8 mouse cellular contexts compared by ENCODE assay signal in the genomic region with DNA sequence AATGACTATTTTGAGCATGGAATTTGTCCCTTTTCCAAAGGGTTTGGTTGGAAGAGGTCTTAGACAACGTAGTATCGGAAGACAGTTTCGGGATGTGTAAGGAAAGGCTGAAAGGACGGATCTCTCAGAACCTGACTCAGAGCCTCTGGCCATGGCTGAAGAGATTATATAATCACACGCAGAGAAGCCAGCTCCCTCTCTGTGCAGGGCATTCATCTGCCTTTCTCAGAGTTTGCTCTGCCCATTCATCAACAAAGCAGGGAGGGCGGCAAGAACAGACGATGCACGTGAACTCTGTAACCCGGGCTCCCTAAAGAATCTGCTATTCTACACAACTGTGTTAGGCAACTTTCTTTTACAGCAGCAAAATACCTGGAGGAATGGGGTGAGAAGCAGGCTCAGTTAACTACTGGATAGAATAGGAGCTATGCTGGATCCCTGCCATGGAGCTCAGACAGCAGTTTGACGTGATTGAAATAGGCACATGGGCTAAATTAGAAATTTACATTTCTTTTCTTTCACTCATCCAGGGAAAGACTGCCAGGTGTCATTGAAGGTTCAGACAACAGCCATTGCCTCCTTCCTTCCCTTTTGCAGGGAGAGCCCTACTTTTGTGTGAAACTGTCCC. TPM values are rescaled to one million over a fixed set of nuclear protein-coding genes. Genes with fewer than 3 reads are reported as not detected.
DNase-seq lines count a peak whose midpoint lies in the region; ATAC-seq lines count a peak whose summit lies in the region.

No protein-coding gene starts in this region.

- H3K9ac ChIP-seq in heart, embryonic 16.5 days (ENCODE audit: low read length), result peak overlapping the region; percentile 61
- H3K9ac ChIP-seq in hindbrain, embryonic 11.5 days (ENCODE audit: low read depth, low read length), result peak overlapping the region; percentile 47
- H3K9ac ChIP-seq in midbrain, embryonic 16.5 days (ENCODE audit: low read depth, low read length), result peak overlapping the region; percentile 55

- peak overlapping the region; percentile 47; the same call in 1 of the 2 replicates for H3K4me3 ChIP-seq in heart, embryonic 16.5 days (ENCODE audit: low read length)
- peak overlapping the region; percentile 4 for H3K4me3 ChIP-seq in hindbrain, embryonic 11.5 days (ENCODE audit: low read depth, low read length)
- peak overlapping the region; percentile 37 for H3K4me3 ChIP-seq in midbrain, embryonic 16.5 days (ENCODE audit: low read depth, low read length)

- ATAC-seq in heart, embryonic 16.5 days (replicated peaks; ENCODE audit: extremely low read depth, insufficient read depth, low FRiP score), result no peak
- peak; percentile 14; the same call in 1 of the 2 replicates for ATAC-seq in hindbrain, embryonic 11.5 days (ENCODE audit: low FRiP score)
- ATAC-seq in midbrain, embryonic 16.5 days, result 0 out of 2 replicates have a peak, but pooled peaks have one; percentile 19
- no peak for ATAC-seq in inflammation-experienced regulatory T-cells, adult 6 months

- peak overlapping the region; percentile 76 for H3K4me2 ChIP-seq in heart, embryonic 16.5 days (ENCODE audit: low read depth, low read length)
- H3K4me2 ChIP-seq in hindbrain, embryonic 11.5 days (replicated peaks; ENCODE audit: low read depth, low read length), result peak overlapping the region; percentile 50
- H3K4me2 ChIP-seq in midbrain, embryonic 16.5 days (ENCODE audit: low read length), result peak overlapping the region; percentile 60

- H3K4me1 ChIP-seq in heart, embryonic 16.5 days (ENCODE audit: control insufficient read depth, insufficient read depth, low read length), result peaks cover 11% of the 10 kb centered on the region
- peaks cover 6% of the 10 kb centered on the region for H3K4me1 ChIP-seq in hindbrain, embryonic 11.5 days (replicated peaks; ENCODE audit: control insufficient read depth, insufficient read depth, low read length)
- H3K4me1 ChIP-seq in midbrain, embryonic 16.5 days (ENCODE audit: control insufficient read depth, insufficient read depth, low read length), result peaks cover 8% of the 10 kb centered on the region

- peak overlapping the region; percentile 52 for H3K27ac ChIP-seq in heart, embryonic 16.5 days (ENCODE audit: low read length)
- peak overlapping the region; percentile 86 for H3K27ac ChIP-seq in hindbrain, embryonic 11.5 days (ENCODE audit: low read depth, low read length)
- H3K27ac ChIP-seq in midbrain, embryonic 16.5 days (ENCODE audit: low read length), result peak overlapping the region; percentile 83

- WGBS in heart, embryonic 16.5 days, result 32% methylated on average over 10 of the region's 10 CpGs
- WGBS in hindbrain, embryonic 11.5 days, result 17% methylated on average over 10 of the region's 10 CpGs
- WGBS in midbrain, embryonic 16.5 days, result 5% methylated on average over 10 of the region's 10 CpGs

- H3K36me3 ChIP-seq in heart, embryonic 16.5 days (ENCODE audit: control insufficient read depth, insufficient read depth), result no peaks in the 10 kb centered on the region
- no peaks in the 10 kb centered on the region for H3K36me3 ChIP-seq in hindbrain, embryonic 11.5 days (ENCODE audit: control insufficient read depth, insufficient read depth, low read length)
- H3K36me3 ChIP-seq in midbrain, embryonic 16.5 days (ENCODE audit: control insufficient read depth, insufficient read depth, low read length), result no peaks in the 10 kb centered on the region

- no peak for DNase-seq in heart, adult 9 months (ENCODE audit: low spot score in 2 of 2)
- peak; percentile 60 to 67 for DNase-seq in cerebellum, adult 18-20 months
- peak; percentile 47 for DNase-seq in hindbrain, embryonic 11.5 days (ENCODE audit: low spot score)
- no peak for DNase-seq in layer of hippocampus, adult 11-12 months (ENCODE audit: low spot score)
- DNase-seq in ovary, adult 18-20 months (ENCODE audit: low spot score), result no peak

- no peaks in the 10 kb centered on the region for H3K27me3 ChIP-seq in heart, embryonic 16.5 days (ENCODE audit: control insufficient read depth, insufficient read depth, low read length)
- H3K27me3 ChIP-seq in hindbrain, embryonic 11.5 days (ENCODE audit: control insufficient read depth, insufficient read depth, low read length), result no peaks in the 10 kb centered on the region
- no peaks in the 10 kb centered on the region for H3K27me3 ChIP-seq in midbrain, embryonic 16.5 days (ENCODE audit: control insufficient read depth, insufficient read depth, low read depth, low read length)

- H3K9me3 ChIP-seq in heart, embryonic 16.5 days (replicated peaks; ENCODE audit: control insufficient read depth, low read length), result no peaks in the 10 kb centered on the region
- no peaks in the 10 kb centered on the region for H3K9me3 ChIP-seq in hindbrain, embryonic 11.5 days (ENCODE audit: control insufficient read depth, low read length)
- H3K9me3 ChIP-seq in midbrain, embryonic 16.5 days (replicated peaks; ENCODE audit: control insufficient read depth, low read length, poor library complexity, severe bottlenecking), result no peaks in the 10 kb centered on the region

RNA-seq across cellular contexts. Expression of a gene that starts 13.6 kb away (rescaled TPM):
- polyA plus RNA-seq in heart, embryonic 16.5 days (2015; fragmentation: Nextera tagmentation; extraction: Ambion mirVana), result 1,867 and 2,124 TPM in 2 replicates
- polyA plus RNA-seq in hindbrain, embryonic 11.5 days (2014; fragmentation: Nextera tagmentation; extraction: Ambion mirVana), result 1,947 and 1,962 TPM in 2 replicates
- polyA plus RNA-seq in midbrain, embryonic 16.5 days (2015; fragmentation: Nextera tagmentation; extraction: Ambion mirVana), result 1,399 and 1,460 TPM in 2 replicates
- 100 to 1,000 TPM; 423 to 560 (median 495) TPM for polyA plus RNA-seq in inflammation-experienced regulatory T-cells, adult 6 months (2017; shearing (Covaris generic))

RNA-seq across cellular contexts. Expression of a gene that starts 19.6 kb away (rescaled TPM):
- 1.2 and 1.6 TPM in 2 replicates for polyA plus RNA-seq in heart, embryonic 16.5 days (2015; fragmentation: Nextera tagmentation; extraction: Ambion mirVana)
- 2.9 and 3.3 TPM in 2 replicates for polyA plus RNA-seq in hindbrain, embryonic 11.5 days (2014; fragmentation: Nextera tagmentation; extraction: Ambion mirVana)
- 1.1 and 1.4 TPM in 2 replicates for polyA plus RNA-seq in midbrain, embryonic 16.5 days (2015; fragmentation: Nextera tagmentation; extraction: Ambion mirVana)
- 1 to 10 TPM in 1 of 3 experiments, under 1 TPM in 2; 0.39 to 3.3 (median 0.73) TPM for polyA plus RNA-seq in inflammation-experienced regulatory T-cells, adult 6 months (2017; shearing (Covaris generic))

RNA-seq across cellular contexts. Expression of a gene that starts 36.4 kb away (rescaled TPM):
- polyA plus RNA-seq in heart, embryonic 16.5 days (2015; fragmentation: Nextera tagmentation; extraction: Ambion mirVana), result 15.5 and 16.2 TPM in 2 replicates
- 7.8 and 10.0 TPM in 2 replicates for polyA plus RNA-seq in hindbrain, embryonic 11.5 days (2014; fragmentation: Nextera tagmentation; extraction: Ambion mirVana)
- polyA plus RNA-seq in midbrain, embryonic 16.5 days (2015; fragmentation: Nextera tagmentation; extraction: Ambion mirVana), result 7.0 TPM in 2 replicates
- polyA plus RNA-seq in inflammation-experienced regulatory T-cells, adult 6 months (2017; shearing (Covaris generic)), result 10 to 100 TPM; 52.2 to 69.9 (median 64.5) TPM

RNA-seq across cellular contexts. Expression of a gene that starts 47.8 kb away (rescaled TPM):
- 112 and 114 TPM in 2 replicates for polyA plus RNA-seq in heart, embryonic 16.5 days (2015; fragmentation: Nextera tagmentation; extraction: Ambion mirVana)
- polyA plus RNA-seq in hindbrain, embryonic 11.5 days (2014; fragmentation: Nextera tagmentation; extraction: Ambion mirVana), result 279 and 282 TPM in 2 replicates
- polyA plus RNA-seq in midbrain, embryonic 16.5 days (2015; fragmentation: Nextera tagmentation; extraction: Ambion mirVana), result 262 and 281 TPM in 2 replicates
- 100 to 1,000 TPM in 2 of 3 experiments, 10 to 100 TPM in 1; 89.2 to 126 (median 106) TPM for polyA plus RNA-seq in inflammation-experienced regulatory T-cells, adult 6 months (2017; shearing (Covaris generic))

RNA-seq across cellular contexts. Expression of a gene that starts 51.3 kb away (rescaled TPM):
- not detected in 2 replicates for polyA plus RNA-seq in heart, embryonic 16.5 days (2015; fragmentation: Nextera tagmentation; extraction: Ambion mirVana)
- polyA plus RNA-seq in hindbrain, embryonic 11.5 days (2014; fragmentation: Nextera tagmentation; extraction: Ambion mirVana), result not detected in 2 replicates
- not detected in 2 replicates for polyA plus RNA-seq in midbrain, embryonic 16.5 days (2015; fragmentation: Nextera tagmentation; extraction: Ambion mirVana)
- polyA plus RNA-seq in inflammation-experienced regulatory T-cells, adult 6 months (2017; shearing (Covaris generic)), result not detected

Comparison
In these comparisons a context has a peak if more than half of its experiments do, and no peak if none do; other contexts are left out.
1. ATAC-seq: peak in hindbrain, embryonic 11.5 days (single experiment) and midbrain, embryonic 16.5 days (single experiment); none in heart, embryonic 16.5 days (single experiment) and inflammation-experienced regulatory T-cells, adult 6 months (single experiment).
2. DNase-seq: peak in cerebellum, adult 18-20 months (2 of 2) and hindbrain, embryonic 11.5 days (single experiment); none in heart, adult 9 months (0 of 2), layer of hippocampus, adult 11-12 months (single experiment) and ovary, adult 18-20 months (single experiment).
3. Peak in every context shown above with its lines, with median percentiles within 50 percentile points of each other: H3K27ac ChIP-seq, H3K4me2 ChIP-seq, H3K4me3 ChIP-seq and H3K9ac ChIP-seq.